In the genomic region with DNA sequence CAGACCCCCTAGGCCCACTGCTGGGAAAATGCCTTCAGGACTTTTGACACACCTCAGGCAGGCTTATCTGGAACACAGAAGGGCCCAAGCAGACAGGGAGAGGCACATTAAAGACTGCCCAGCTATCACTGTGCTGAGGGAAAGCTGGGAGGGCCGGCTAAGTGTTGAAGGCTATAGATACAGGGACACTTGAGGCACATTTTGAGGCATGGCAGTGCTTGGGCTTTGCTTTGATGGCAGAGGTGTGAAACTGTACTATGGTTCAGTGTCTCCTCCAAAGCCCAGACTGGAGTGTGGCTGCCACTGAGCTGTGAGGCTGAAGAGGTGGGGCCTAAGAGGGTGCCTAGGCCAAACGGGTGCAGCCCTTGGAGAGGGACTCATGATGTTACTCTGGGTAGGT, we compare ENCODE assay signal across 10 mouse cellular contexts. TPM values are rescaled to one million over a fixed set of nuclear protein-coding genes. Genes with fewer than 3 reads are reported as not detected.
DNase-seq lines count a peak whose midpoint lies in the region; ATAC-seq lines count a peak whose summit lies in the region.
"Had no signal": no experiment of that assay in that cellular context is flagged by ENCODE, and none has a peak within 500 bp of the region (broad histone marks: within the 10 kb centered on the region; RNA-seq: fewer than 3 reads in every experiment).

No protein-coding gene starts in this region.

- peak overlapping the region; percentile 74 for H3K27ac ChIP-seq in heart, embryonic 12.5 days (ENCODE audit: poor library complexity, severe bottlenecking)
- peak overlapping the region; percentile 53 for H3K27ac ChIP-seq in midbrain, embryonic 10.5 days (replicated peaks)
- no peak overlapping the region for H3K27ac ChIP-seq in midbrain, embryonic 11.5 days (ENCODE audit: low read depth, low read length)
- H3K27ac ChIP-seq in limb, embryonic 10.5 days = peak overlapping the region; percentile 57
- no peak overlapping the region for H3K27ac ChIP-seq in forebrain, embryonic 15.5 days (replicated peaks)
- H3K27ac ChIP-seq: hindbrain, embryonic 14.5 days had no signal

- ATAC-seq in heart, embryonic 12.5 days (ENCODE audit: insufficient number of reproducible peaks, low FRiP score) = peak; percentile 80
- ATAC-seq in midbrain, embryonic 11.5 days (ENCODE audit: low FRiP score) = no peak
- no peak for ATAC-seq in forebrain, embryonic 15.5 days (replicated peaks)

- H3K4me2 ChIP-seq in heart, embryonic 12.5 days = no peak overlapping the region
- no peak overlapping the region for H3K4me2 ChIP-seq in midbrain, embryonic 11.5 days
- H3K4me2 ChIP-seq in forebrain, embryonic 15.5 days (replicated peaks) = no peak overlapping the region
- H3K4me2 ChIP-seq: hindbrain, embryonic 14.5 days had no signal

- H3K9me3 ChIP-seq in heart, embryonic 12.5 days (replicated peaks) = no peaks in the 10 kb centered on the region
- H3K9me3 ChIP-seq in midbrain, embryonic 10.5 days (replicated peaks) = no peaks in the 10 kb centered on the region
- no peaks in the 10 kb centered on the region for H3K9me3 ChIP-seq in midbrain, embryonic 11.5 days (ENCODE audit: control insufficient read depth, low read length)
- H3K9me3 ChIP-seq in limb, embryonic 10.5 days (replicated peaks) = no peaks in the 10 kb centered on the region
- H3K9me3 ChIP-seq in forebrain, embryonic 15.5 days = no peaks in the 10 kb centered on the region
- H3K9me3 ChIP-seq: embryonic facial prominence, embryonic 10.5 days had no signal

- peaks cover 45% of the 10 kb centered on the region for H3K4me1 ChIP-seq in heart, embryonic 12.5 days (replicated peaks)
- H3K4me1 ChIP-seq in midbrain, embryonic 10.5 days = peaks cover 33% of the 10 kb centered on the region
- H3K4me1 ChIP-seq in midbrain, embryonic 11.5 days (ENCODE audit: control insufficient read depth, insufficient read depth, low read length) = no peaks in the 10 kb centered on the region
- peaks cover 51% of the 10 kb centered on the region for H3K4me1 ChIP-seq in limb, embryonic 10.5 days
- H3K4me1 ChIP-seq in forebrain, embryonic 15.5 days = peaks cover 20% of the 10 kb centered on the region

- DNase-seq in heart, adult 8-10 months (ENCODE audit: low spot score) = no peak
- no peak for DNase-seq in midbrain, embryonic 10.5 days (ENCODE audit: low spot score)
- no peak for DNase-seq in midbrain, embryonic 11.5 days (ENCODE audit: low spot score, missing footprints)
- no peak for DNase-seq in limb, embryonic 10.5 days (ENCODE audit: low spot score)
- peak; percentile 31 to 36 for DNase-seq in spleen, postnatal 14 days (ENCODE audit: low spot score in 2 of 2)
- DNase-seq in right cerebral cortex, postnatal 10 days (ENCODE audit: low spot score in 2 of 2) = no peak

- 7% methylated on average over 2 of the region's 2 CpGs for WGBS in heart, embryonic 12.5 days
- 70% methylated on average over 2 of the region's 2 CpGs for whole genome bisulfite sequencing in midbrain, embryonic 10.5 days
- 82% methylated on average over 2 of the region's 2 CpGs for WGBS in midbrain, embryonic 11.5 days
- WGBS in limb, embryonic 10.5 days = 42% methylated on average over 2 of the region's 2 CpGs
- 76% methylated on average over 2 of the region's 2 CpGs for WGBS in forebrain, embryonic 15.5 days

- H3K27me3 ChIP-seq in heart, embryonic 12.5 days (replicated peaks) = peaks cover 69% of the 10 kb centered on the region
- H3K27me3 ChIP-seq in midbrain, embryonic 10.5 days (ENCODE audit: low read depth, poor library complexity, severe bottlenecking) = no peaks in the 10 kb centered on the region
- no peaks in the 10 kb centered on the region for H3K27me3 ChIP-seq in midbrain, embryonic 11.5 days (ENCODE audit: control insufficient read depth, insufficient read depth, low read length)
- no peaks in the 10 kb centered on the region for H3K27me3 ChIP-seq in limb, embryonic 10.5 days (ENCODE audit: low read depth, poor library complexity, severe bottlenecking)
- no peaks in the 10 kb centered on the region for H3K27me3 ChIP-seq in forebrain, embryonic 15.5 days

- no peak overlapping the region for H3K4me3 ChIP-seq in heart, embryonic 12.5 days
- no peak overlapping the region for H3K4me3 ChIP-seq in midbrain, embryonic 10.5 days
- H3K4me3 ChIP-seq in midbrain, embryonic 11.5 days (ENCODE audit: low read depth, low read length) = no peak overlapping the region
- no peak overlapping the region for H3K4me3 ChIP-seq in limb, embryonic 10.5 days
- H3K4me3 ChIP-seq in forebrain, embryonic 15.5 days = no peak overlapping the region
- H3K4me3 ChIP-seq: embryonic facial prominence, embryonic 10.5 days had no signal

- no peak overlapping the region for H3K9ac ChIP-seq in heart, embryonic 12.5 days
- no peak overlapping the region for H3K9ac ChIP-seq in midbrain, embryonic 11.5 days (ENCODE audit: low read length)
- no peak overlapping the region for H3K9ac ChIP-seq in forebrain, embryonic 15.5 days (replicated peaks)
- H3K9ac ChIP-seq: hindbrain, embryonic 14.5 days had no signal

- H3K36me3 ChIP-seq in heart, embryonic 12.5 days = peaks cover 7% of the 10 kb centered on the region; the same call in 1 of the 2 replicates
- peaks cover 12% of the 10 kb centered on the region for H3K36me3 ChIP-seq in midbrain, embryonic 10.5 days
- no peaks in the 10 kb centered on the region for H3K36me3 ChIP-seq in midbrain, embryonic 11.5 days (ENCODE audit: control insufficient read depth, insufficient read depth, low read length)
- peaks cover 9% of the 10 kb centered on the region; the same call in 1 of the 2 replicates for H3K36me3 ChIP-seq in limb, embryonic 10.5 days
- H3K36me3 ChIP-seq in forebrain, embryonic 15.5 days = no peaks in the 10 kb centered on the region

RNA-seq across cellular contexts. Expression of a gene that starts 44.1 kb away (rescaled TPM):
- 16.1 and 16.6 TPM in 2 replicates for polyA plus RNA-seq in heart, embryonic 12.5 days (2016; fragmentation: Nextera tagmentation; extraction: Ambion mirVana)
- total RNA-seq in heart, adult 8-10 months (2022) = 10 to 100 TPM; 20.2 to 24.5 (median 21.0) TPM
- 19.0 and 23.5 TPM in 2 replicates for polyA plus RNA-seq in midbrain, embryonic 10.5 days (2016; fragmentation: Nextera tagmentation; extraction: Ambion mirVana)
- 36.6 and 38.1 TPM in 2 replicates for polyA plus RNA-seq in midbrain, embryonic 11.5 days (2014; fragmentation: Nextera tagmentation; extraction: Ambion mirVana)
- 15.0 and 17.5 TPM in 2 replicates for polyA plus RNA-seq in limb, embryonic 10.5 days (2016; fragmentation: Nextera tagmentation; extraction: Ambion mirVana)
- 75.9 and 85.8 TPM in 2 replicates for polyA plus RNA-seq in forebrain, embryonic 15.5 days (2015; fragmentation: Nextera tagmentation; extraction: Ambion mirVana)

Comparison
In these comparisons a context has a peak if more than half of its experiments do, and no peak if none do; other contexts are left out.
1. H3K27ac ChIP-seq: peak in heart, embryonic 12.5 days (single experiment), midbrain, embryonic 10.5 days (single experiment) and limb, embryonic 10.5 days (single experiment); none in midbrain, embryonic 11.5 days (single experiment) and forebrain, embryonic 15.5 days (single experiment).
2. DNase-seq: peak in spleen, postnatal 14 days (2 of 2); none in heart, adult 8-10 months (single experiment), midbrain, embryonic 10.5 days (single experiment), midbrain, embryonic 11.5 days (single experiment), limb, embryonic 10.5 days (single experiment) and right cerebral cortex, postnatal 10 days (0 of 2).